Mouse (Mus musculus) embryonic facial prominence, embryonic 13.5 days (tissue): ENCODE data around the gene Setd5. TPM values are rescaled to one million over a fixed set of nuclear protein-coding genes. Genes with fewer than 3 reads are reported as not detected.

Experiments used
- ATAC-seq: fragments of 200-750 bp; cut with Nextera tagmentation; 2 replicates; pipeline ENCODE4 v1.8.0; 2017; ENCODE audit warnings: low read depth; ENCODE audit not compliant: insufficient number of reproducible peaks, insufficient read depth, low FRiP score, low TSS enrichment
- H3K27ac ChIP-seq: fragments of 300-500 bp; sonication (generic); 2 replicates; pipeline ENCODE4 v1.5.1; 2015; ENCODE audit warnings: moderate library complexity, mild to moderate bottlenecking, inconsistent platforms
- H3K27me3 ChIP-seq: fragments of 300-500 bp; sonication (generic); 2 replicates; pipeline ENCODE4 v1.6.1; 2015; ENCODE audit warnings: mild to moderate bottlenecking, inconsistent platforms
- H3K36me3 ChIP-seq: fragments of 300-500 bp; sonication (generic); 2 replicates; pipeline ENCODE4 v1.6.1; 2015; ENCODE audit warnings: mild to moderate bottlenecking, inconsistent platforms
- H3K4me1 ChIP-seq: fragments of 300-500 bp; sonication (generic); 2 replicates; pipeline ENCODE4 v1.6.1; 2015; ENCODE audit warnings: inconsistent platforms
- H3K4me2 ChIP-seq: fragments of 300-500 bp; sonication (generic); 2 replicates; pipeline ENCODE4 v1.6.1; 2015; ENCODE audit warnings: moderate library complexity, mild to moderate bottlenecking, inconsistent platforms
- H3K4me3 ChIP-seq: fragments of 300-500 bp; sonication (generic); 2 replicates; pipeline ENCODE4 v1.5.1; 2015; ENCODE audit warnings: mild to moderate bottlenecking, inconsistent platforms
- H3K9ac ChIP-seq: fragments of 300-500 bp; sonication (generic); 2 replicates; pipeline ENCODE4 v1.6.1; 2015; ENCODE audit warnings: mild to moderate bottlenecking, inconsistent platforms
- H3K9me3 ChIP-seq: fragments of 300-500 bp; sonication (generic); 2 replicates; pipeline ENCODE4 v1.6.1; 2016; ENCODE audit warnings: inconsistent platforms
- WGBS: fragments of 180-500 bp; shearing (Covaris S2); methylation state at CpG from one replicate; pipeline ENCODE4 v1.1.7; 2015; ENCODE audit warnings: mixed read lengths; 5-methylcytosine and 5-hydroxymethylcytosine counted together
- polyA plus RNA-seq: library from polyadenylated mRNA; unstranded; fragments of >200 nt; fragmentation: Nextera tagmentation; extraction: Ambion mirVana; gene quantifications from 2 replicates; pipeline ENCODE4 v1.2.1, GENCODE M21; 2015

Gene Setd5
- polyA plus RNA-seq, 1 experiment from 2014 or later: 91.0 TPM

DNA sequence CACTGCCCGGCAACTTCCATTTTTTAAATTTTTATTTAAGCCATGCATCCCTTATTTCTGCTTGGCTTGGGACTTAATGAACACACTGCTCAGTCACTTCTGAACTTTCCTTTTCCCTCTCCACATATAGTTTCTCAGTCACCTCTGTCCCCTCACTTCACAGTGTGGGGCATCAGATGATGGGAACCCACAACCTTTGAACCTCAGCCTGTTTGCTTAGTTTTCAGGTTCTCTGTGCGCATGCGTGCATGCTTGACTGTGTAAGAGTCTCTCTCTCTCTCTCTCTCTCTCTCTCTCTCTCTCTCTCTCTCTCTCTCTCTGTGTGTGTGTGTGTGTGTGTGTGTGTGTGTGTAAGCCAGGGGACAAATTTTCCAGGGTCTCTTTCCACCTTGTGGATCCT, 98.3 kb downstream of the Setd5 start:
- H3K4me2 ChIP-seq: no peak overlapping the region
- H3K36me3 ChIP-seq: no peaks in the 10 kb centered on the region
- no peak overlapping the region for H3K4me3 ChIP-seq
- no peak for ATAC-seq
- no peaks in the 10 kb centered on the region for H3K9me3 ChIP-seq
- peaks cover 8% of the 10 kb centered on the region; the same call in 1 of the 2 replicates for H3K4me1 ChIP-seq
- WGBS: 98% methylated on average over 3 of the region's 3 CpGs
- H3K27ac ChIP-seq: no peak overlapping the region
- H3K9ac ChIP-seq: no peak overlapping the region
- H3K27me3 ChIP-seq: no peaks in the 10 kb centered on the region; the same call in 1 of the 2 replicates

GRCm38 (mm10) chr6:113176613-113177012, 99.4 kb downstream of the Setd5 start:
- H3K4me1 ChIP-seq: 0 out of 2 replicates have a peak, but pooled peaks cover under 1% of the 10 kb centered on the region
- no peak overlapping the region for H3K27ac ChIP-seq
- H3K9me3 ChIP-seq: no peaks in the 10 kb centered on the region
- 88% methylated on average over 8 of the region's 8 CpGs for WGBS
- no peak overlapping the region for H3K4me3 ChIP-seq
- ATAC-seq: no peak
- H3K36me3 ChIP-seq: no peaks in the 10 kb centered on the region
- no peak overlapping the region for H3K4me2 ChIP-seq
- no peak overlapping the region for H3K9ac ChIP-seq
- H3K27me3 ChIP-seq: no peaks in the 10 kb centered on the region; the same call in 1 of the 2 replicates

GRCm38 (mm10) chr6:113178286-113179194, 101.4 kb downstream of the Setd5 start:
- ATAC-seq: no peak
- Histone ChIP-seq H3K27ac (no peak overlapping the region), H3K4me3 (no peak overlapping the region), H3K4me1 (no peaks in the 10 kb centered on the region), H3K27me3 (no peaks in the 10 kb centered on the region; the same call in 1 of the 2 replicates), H3K9ac (no peak overlapping the region), H3K36me3 (no peaks in the 10 kb centered on the region), H3K9me3 (no peaks in the 10 kb centered on the region), H3K4me2 (0 out of 2 replicates have a peak overlapping the region, but pooled peaks have one; percentile 14)
- 20% methylated on average over 14 of the region's 14 CpGs for WGBS

GRCm38 (mm10) chr6:113179195-113179733, 102.1 kb downstream of the Setd5 start:
- H3K9ac ChIP-seq: no peak overlapping the region
- WGBS: 45% methylated on average over 4 of the region's 4 CpGs
- H3K9me3 ChIP-seq: no peaks in the 10 kb centered on the region
- H3K27ac ChIP-seq: no peak overlapping the region
- no peak overlapping the region for H3K4me2 ChIP-seq
- no peaks in the 10 kb centered on the region for H3K36me3 ChIP-seq
- no peak for ATAC-seq
- H3K4me1 ChIP-seq: no peaks in the 10 kb centered on the region
- H3K27me3 ChIP-seq: no peaks in the 10 kb centered on the region; the same call in 1 of the 2 replicates
- H3K4me3 ChIP-seq: no peak overlapping the region

- Histone ChIP-seq H3K27me3 (no peaks in the 10 kb centered on the region), H3K4me2 (no peak overlapping the region), H3K4me1 (no peaks in the 10 kb centered on the region), H3K4me3 (no peak overlapping the region), H3K27ac (no peak overlapping the region), H3K9ac (no peak overlapping the region), H3K9me3 (no peaks in the 10 kb centered on the region), H3K36me3 (no peaks in the 10 kb centered on the region)
- WGBS: 71% methylated on average over 9 of the region's 9 CpGs
- ATAC-seq: no peak
Measured at GRCm38 (mm10) chr6:113184163-113184562, 107.0 kb downstream of the Setd5 start.

- Histone ChIP-seq H3K4me1 (no peaks in the 10 kb centered on the region), H3K27me3 (no peaks in the 10 kb centered on the region), H3K36me3 (no peaks in the 10 kb centered on the region), H3K9me3 (no peaks in the 10 kb centered on the region), H3K4me2 (no peak overlapping the region), H3K4me3 (no peak overlapping the region), H3K9ac (no peak overlapping the region), H3K27ac (no peak overlapping the region)
- no peak for ATAC-seq
- WGBS: 81% methylated on average over 21 of the region's 21 CpGs
Measured at GRCm38 (mm10) chr6:113184866-113185525, 107.8 kb downstream of the Setd5 start.

DNA sequence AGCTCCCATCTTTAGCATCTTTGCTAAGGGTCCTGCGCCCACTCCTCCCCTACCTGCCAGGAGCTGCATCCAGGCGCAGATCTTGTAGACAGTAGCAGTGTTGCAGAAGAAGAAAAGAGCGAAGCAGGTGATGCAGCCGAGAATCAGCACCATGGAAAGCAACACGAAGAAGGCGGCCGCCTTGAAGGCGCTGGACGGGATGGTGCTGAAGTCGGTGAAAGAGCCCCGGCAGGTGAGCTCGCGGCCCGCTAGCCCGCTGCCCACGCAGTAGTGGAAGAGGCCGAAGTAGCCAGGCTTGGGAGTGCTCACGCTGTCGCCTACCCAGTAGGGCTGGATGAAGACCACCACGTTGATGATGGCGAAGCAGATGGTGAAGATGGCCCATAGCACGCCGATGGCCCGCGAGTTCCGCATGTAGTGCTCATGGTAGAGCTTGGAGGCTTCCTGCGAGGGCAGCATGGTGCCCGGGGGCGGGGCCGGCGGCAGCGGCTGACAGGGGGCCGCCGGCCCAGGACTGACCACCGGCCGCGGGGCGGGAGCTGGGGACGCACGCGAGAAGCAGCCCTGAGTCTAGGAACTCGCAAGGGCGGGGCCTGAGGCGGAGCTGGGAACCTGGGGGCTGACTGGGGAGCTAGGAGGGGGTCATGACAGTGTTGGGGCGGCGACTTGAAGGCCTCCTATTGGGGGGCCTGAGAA, 116.7 kb downstream of the Setd5 start:
- Histone ChIP-seq H3K36me3 (no peaks in the 10 kb centered on the region), H3K27ac (no peak overlapping the region), H3K4me3 (peak overlapping the region; percentile 27), H3K27me3 (peaks cover 59% of the 10 kb centered on the region), H3K4me1 (peaks cover 15% of the 10 kb centered on the region), H3K9me3 (no peaks in the 10 kb centered on the region), H3K4me2 (peak overlapping the region; percentile 82), H3K9ac (no peak overlapping the region)
- 4% methylated on average over 46 of the region's 46 CpGs for WGBS
- ATAC-seq: no peak

GRCm38 (mm10) chr6:113194517-113194840, 117.3 kb downstream of the Setd5 start:
- Histone ChIP-seq H3K9ac (0 out of 2 replicates have a peak overlapping the region, but pooled peaks have one; percentile 59), H3K4me1 (peaks cover 15% of the 10 kb centered on the region), H3K36me3 (no peaks in the 10 kb centered on the region), H3K4me3 (peak overlapping the region; percentile 54), H3K27me3 (peaks cover 59% of the 10 kb centered on the region), H3K27ac (no peak overlapping the region), H3K9me3 (no peaks in the 10 kb centered on the region), H3K4me2 (peak overlapping the region; percentile 82)
- 7% methylated on average over 5 of the region's 5 CpGs for WGBS
- ATAC-seq: no peak

DNA sequence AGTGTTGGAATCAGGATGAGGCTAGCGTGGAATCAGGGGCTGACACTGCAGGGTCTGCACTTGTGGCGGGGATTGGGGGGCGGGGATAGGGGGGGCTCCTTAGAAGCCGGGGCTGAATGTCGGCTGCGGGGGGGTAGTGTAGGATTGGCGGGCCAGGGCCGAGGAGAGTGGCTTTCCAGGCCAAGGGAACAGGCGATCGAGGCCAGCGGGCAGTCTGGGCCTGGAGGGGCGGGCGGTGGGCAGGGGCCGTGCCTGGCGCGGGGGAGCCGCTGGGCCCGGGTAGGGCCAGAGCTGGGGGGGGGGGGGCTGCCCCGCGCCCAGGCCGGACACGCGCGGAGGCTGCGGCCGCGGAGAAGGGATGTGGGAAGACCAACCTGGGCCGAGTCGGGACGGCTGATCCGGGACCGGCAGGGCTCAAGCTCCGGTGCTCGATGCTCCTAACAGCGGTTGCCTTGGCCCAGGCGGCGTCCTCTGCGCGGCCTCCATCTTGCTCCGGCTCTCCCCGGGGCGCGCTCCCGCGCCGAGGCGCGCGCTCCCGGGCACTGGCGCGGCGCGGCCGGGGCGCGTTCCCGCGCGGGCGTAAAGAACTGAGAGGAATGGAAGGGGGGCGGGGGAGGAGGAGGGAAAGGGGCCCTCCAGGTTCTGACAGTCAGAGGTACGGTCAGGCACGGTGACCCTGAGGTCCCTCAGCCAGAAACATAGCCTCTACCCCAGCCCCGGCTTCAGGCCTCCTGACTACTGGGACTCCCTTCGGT, 117.9 kb downstream of the Setd5 start, which contains the start of gene Lhfpl4:
TSS of gene Lhfpl4 (minus strand) at position 544 of the 755 bp plus-strand sequence.
- 0 out of 2 replicates have a peak, but pooled peaks have one; percentile 59 for ATAC-seq
- 1% methylated on average over 45 of the region's 66 CpGs for WGBS
- Histone ChIP-seq H3K36me3 (no peaks in the 10 kb centered on the region), H3K4me1 (peaks cover 15% of the 10 kb centered on the region), H3K4me3 (peak within 1 kb of the TSS; percentile 54), H3K9me3 (no peaks in the 10 kb centered on the region), H3K9ac (peak within 1 kb of the TSS; percentile 59; the same call in 1 of the 2 replicates), H3K27ac (no peak within 1 kb of the TSS), H3K4me2 (peak within 1 kb of the TSS; percentile 82), H3K27me3 (peaks cover 59% of the 10 kb centered on the region)

- peak overlapping the region; percentile 82 for H3K4me2 ChIP-seq
- no peak overlapping the region for H3K27ac ChIP-seq
- no peaks in the 10 kb centered on the region for H3K36me3 ChIP-seq
- no peaks in the 10 kb centered on the region for H3K9me3 ChIP-seq
- H3K4me3 ChIP-seq: peak overlapping the region; percentile 54
- 17% methylated on average over 9 of the region's 9 CpGs for WGBS
- peaks cover 15% of the 10 kb centered on the region for H3K4me1 ChIP-seq
- peak overlapping the region; percentile 59; the same call in 1 of the 2 replicates for H3K9ac ChIP-seq
- H3K27me3 ChIP-seq: peaks cover 59% of the 10 kb centered on the region
- no peak for ATAC-seq
Measured at GRCm38 (mm10) chr6:113195596-113195992, 118.4 kb downstream of the Setd5 start.
